Mouse (Mus musculus) hindbrain, embryonic 14.5 days (tissue): ENCODE data around the gene Utp3. TPM values are rescaled to one million over a fixed set of nuclear protein-coding genes. Genes with fewer than 3 reads are reported as not detected.

Experiments used
- ATAC-seq: fragments of 200-750 bp; cut with Nextera tagmentation; 2 replicates; pipeline ENCODE4 v1.8.0; 2017; ENCODE audit warnings: moderate number of reproducible peaks, mild to moderate bottlenecking, moderate TSS enrichment, moderate library complexity; ENCODE audit not compliant: low FRiP score
- DNase-seq: peaks from one replicate; pipeline ENCODE4 v3.0.0-alpha.2; 2015; ENCODE audit warnings: low spot score
- H3K27ac ChIP-seq: fragments of 300-500 bp; sonication (generic); 2 replicates; pipeline ENCODE4 v1.5.1; 2014; ENCODE audit warnings: mild to moderate bottlenecking, moderate library complexity
- H3K27me3 ChIP-seq: fragments of 300-500 bp; sonication (generic); 2 replicates; pipeline ENCODE4 v1.6.1; 2014; ENCODE audit warnings: mild to moderate bottlenecking, low read length, mixed read lengths; ENCODE audit not compliant: control insufficient read depth, insufficient read depth
- H3K36me3 ChIP-seq: fragments of 300-500 bp; sonication (generic); replicated peaks from 2 replicates; pipeline ENCODE4 v1.6.1; 2014; ENCODE audit not compliant: control insufficient read depth, insufficient read depth
- H3K4me1 ChIP-seq: fragments of 300-500 bp; sonication (generic); replicated peaks from 2 replicates; pipeline ENCODE4 v1.6.1; 2014; ENCODE audit warnings: antibody characterized with exemption, low read length, mixed read lengths; ENCODE audit not compliant: control insufficient read depth, insufficient read depth
- H3K4me2 ChIP-seq: fragments of 300-500 bp; sonication (generic); replicated peaks from 2 replicates; pipeline ENCODE4 v1.6.1; 2014; ENCODE audit warnings: mild to moderate bottlenecking, moderate library complexity
- H3K4me3 ChIP-seq: fragments of 300-500 bp; sonication (generic); replicated peaks from 2 replicates; pipeline ENCODE4 v1.5.1; 2014; ENCODE audit warnings: mild to moderate bottlenecking, low read length
- H3K9ac ChIP-seq: fragments of 300-500 bp; sonication (generic); 2 replicates; pipeline ENCODE4 v1.6.1; 2014
- H3K9me3 ChIP-seq: fragments of 300-500 bp; sonication (generic); 2 replicates; pipeline ENCODE4 v1.6.1; 2016; ENCODE audit warnings: low read length; ENCODE audit not compliant: control insufficient read depth
- WGBS: fragments of 180-500 bp; shearing (Covaris S2); extraction: QIAGEN DNeasy Blood & Tissue Kit; methylation state at CpG from one replicate; pipeline ENCODE4 v1.1.7; 2014; 5-methylcytosine and 5-hydroxymethylcytosine counted together
- polyA plus RNA-seq: library from polyadenylated mRNA; unstranded; fragments of >200 nt; fragmentation: Nextera tagmentation; extraction: Ambion mirVana; gene quantifications from 2 replicates; pipeline ENCODE4 v1.2.1, GENCODE M21; 2014

The Utp3 gene
- polyA plus RNA-seq, 1 experiment from 2014 or later = 36.6 TPM

GRCm38 (mm10) chr5:88602713-88603112, 48.5 kb downstream of the Utp3 start:
- Histone ChIP-seq H3K27ac (no peak overlapping the region), H3K27me3 (no peaks in the 10 kb centered on the region), H3K9ac (no peak overlapping the region), H3K9me3 (no peaks in the 10 kb centered on the region), H3K4me2 (no peak overlapping the region), H3K4me3 (no peak overlapping the region), H3K36me3 (peaks cover 23% of the 10 kb centered on the region), H3K4me1 (no peaks in the 10 kb centered on the region)
- 91% methylated on average over 3 of the region's 3 CpGs for WGBS
- no peak for DNase-seq
- no peak for ATAC-seq

- no peak for ATAC-seq
- Histone ChIP-seq H3K4me3 (no peak overlapping the region), H3K4me1 (no peaks in the 10 kb centered on the region), H3K9me3 (no peaks in the 10 kb centered on the region), H3K9ac (no peak overlapping the region), H3K4me2 (no peak overlapping the region), H3K27me3 (no peaks in the 10 kb centered on the region), H3K36me3 (peaks cover 19% of the 10 kb centered on the region), H3K27ac (no peak overlapping the region)
- 97% methylated on average over 3 of the region's 3 CpGs for WGBS
- DNase-seq = no peak
Measured at GRCm38 (mm10) chr5:88604046-88604445, 49.8 kb downstream of the Utp3 start.

DNA sequence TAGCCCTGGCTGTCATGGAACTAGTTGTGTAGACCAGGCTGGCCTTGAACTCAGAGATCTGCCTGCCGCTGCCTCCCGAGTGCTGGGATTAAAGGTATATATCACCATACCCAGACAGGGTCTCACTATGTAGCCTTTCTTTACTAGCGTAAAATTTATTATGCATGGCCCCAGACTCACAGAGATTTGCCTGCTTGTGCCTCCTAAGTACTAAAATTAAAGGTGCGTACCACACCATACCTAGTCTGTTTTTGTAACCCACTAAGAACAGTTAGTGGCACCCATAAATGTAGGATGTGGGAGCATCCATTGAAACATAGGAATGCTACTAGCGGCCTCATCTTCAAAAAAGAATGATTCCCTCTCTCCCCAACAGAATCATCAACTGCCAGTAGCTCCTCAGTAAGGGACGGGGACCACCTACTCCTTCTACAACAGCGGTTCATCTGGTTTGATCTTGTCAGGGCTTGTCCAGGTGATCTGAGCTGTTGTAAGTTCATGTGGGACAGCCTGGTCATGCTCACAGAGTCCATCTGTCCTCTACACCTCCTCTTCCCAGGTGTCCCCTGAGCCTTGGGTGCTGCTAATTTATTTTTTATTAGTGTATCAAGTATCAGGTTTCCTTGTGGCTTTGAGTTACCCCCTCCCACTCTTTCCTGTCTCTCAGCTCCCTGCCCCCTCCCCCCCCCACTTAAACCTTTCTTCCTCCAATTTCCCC, 50.5 kb downstream of the Utp3 start:
- no peak overlapping the region for H3K4me3 ChIP-seq
- no peak overlapping the region for H3K9ac ChIP-seq
- no peak overlapping the region for H3K27ac ChIP-seq
- WGBS = 96% methylated on average over 7 of the region's 7 CpGs
- no peak; the same call in 1 of the 2 replicates for ATAC-seq
- DNase-seq = no peak
- H3K9me3 ChIP-seq = no peaks in the 10 kb centered on the region
- no peaks in the 10 kb centered on the region for H3K27me3 ChIP-seq
- H3K4me2 ChIP-seq = no peak overlapping the region
- H3K4me1 ChIP-seq = no peaks in the 10 kb centered on the region
- H3K36me3 ChIP-seq = peaks cover 19% of the 10 kb centered on the region

Other genes starting within 250 kb of the Utp3 start
- not detected in 2 replicates for gene Prol1, start 237.2 kb upstream of the Utp3 start, polyA plus RNA-seq
- not detected in 2 replicates for gene Amtn, start 178.4 kb upstream of the Utp3 start, polyA plus RNA-seq
- gene Ambn, start 98.5 kb upstream of the Utp3 start, polyA plus RNA-seq = not detected in 2 replicates
- not detected in 2 replicates for gene Enam, start 66.5 kb upstream of the Utp3 start, polyA plus RNA-seq
- gene Jchain, start 26.6 kb upstream of the Utp3 start, polyA plus RNA-seq = 0.23 and 0.26 TPM in 2 replicates
- gene Rufy3, start 10.6 kb downstream of the Utp3 start, polyA plus RNA-seq = 300 and 303 TPM in 2 replicates
- gene Grsf1, start 121.7 kb downstream of the Utp3 start, polyA plus RNA-seq = 68.5 and 79.1 TPM in 2 replicates
- gene Mob1b, start 166.4 kb downstream of the Utp3 start, polyA plus RNA-seq = 14.1 and 14.6 TPM in 2 replicates
- gene Dck, start 210.5 kb downstream of the Utp3 start, polyA plus RNA-seq = 51.6 and 53.7 TPM in 2 replicates